Mouse (Mus musculus) liver, adult (tissue): ENCODE measurements around the gene Osbp2.

Experiments used
- GATA4 ChIP-seq: IDR thresholded peaks from 2 replicates; pipeline ENCODE4 v1.6.1; 2014; ENCODE audit warnings: mild to moderate bottlenecking, low read length; ENCODE audit not compliant: insufficient replicate concordance

Osbp2 gene

DNA sequence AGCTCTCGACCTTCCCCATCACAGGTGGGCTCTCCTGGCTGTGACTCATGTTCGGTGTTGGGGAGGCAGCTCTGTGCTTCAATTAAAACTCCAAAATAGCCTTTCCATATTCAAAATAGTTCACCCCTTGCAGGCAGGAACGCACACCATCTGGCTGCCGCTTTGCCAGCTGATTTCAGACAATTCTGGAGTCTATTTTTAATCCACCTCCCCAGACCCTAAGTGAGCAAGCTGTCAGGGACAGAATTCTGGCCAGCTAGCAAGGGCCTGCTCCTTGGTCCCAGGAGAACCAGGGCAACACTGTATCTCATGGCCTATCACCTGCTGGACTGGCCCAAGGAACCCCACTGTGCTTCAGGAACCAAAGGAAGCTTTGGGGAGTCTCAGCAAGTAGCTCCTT lies 139.8 kb downstream of the Osbp2 start:
- no peak for TF ChIP-seq GATA4

DNA sequence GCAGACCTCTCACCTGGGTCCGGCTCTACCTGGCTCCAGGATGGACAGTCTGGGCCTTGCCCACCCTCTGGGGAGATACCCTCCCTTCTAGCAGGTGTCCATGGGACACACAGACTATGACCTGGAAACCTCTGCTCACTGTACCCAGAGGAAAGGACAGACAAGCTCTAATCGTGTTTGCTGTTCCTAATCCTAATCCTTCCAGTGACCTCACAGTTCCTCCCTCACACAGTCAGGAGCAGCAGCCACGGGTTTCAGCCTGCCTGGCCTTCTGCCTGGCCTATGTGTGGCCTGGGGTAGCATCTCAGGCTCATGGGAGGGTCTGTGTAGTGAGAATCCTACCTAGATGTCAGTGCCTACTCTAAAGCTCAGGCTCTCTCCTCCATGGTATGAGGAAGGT lies 140.8 kb downstream of the Osbp2 start:
- no peak for TF ChIP-seq GATA4

DNA sequence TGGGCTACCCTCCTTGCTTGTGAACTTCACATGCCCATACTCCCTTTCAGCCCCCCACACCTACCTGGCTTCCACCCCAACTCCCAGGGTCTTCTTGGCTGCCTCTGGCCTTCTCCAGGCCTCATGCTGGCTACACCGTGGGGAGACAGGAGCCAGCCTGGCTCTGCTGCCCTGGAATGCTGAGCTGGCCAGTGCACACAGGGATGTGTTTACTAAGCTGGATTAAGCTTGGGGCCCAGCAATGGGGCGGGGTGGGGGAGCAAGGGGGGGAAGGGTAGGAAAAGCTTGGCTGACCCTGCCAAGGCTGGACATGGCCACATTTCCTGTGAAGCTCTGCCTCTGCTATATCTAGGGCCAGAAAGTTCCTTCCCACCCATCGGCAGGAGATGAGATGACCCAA lies 141.7 kb downstream of the Osbp2 start:
- no peak for TF ChIP-seq GATA4

DNA sequence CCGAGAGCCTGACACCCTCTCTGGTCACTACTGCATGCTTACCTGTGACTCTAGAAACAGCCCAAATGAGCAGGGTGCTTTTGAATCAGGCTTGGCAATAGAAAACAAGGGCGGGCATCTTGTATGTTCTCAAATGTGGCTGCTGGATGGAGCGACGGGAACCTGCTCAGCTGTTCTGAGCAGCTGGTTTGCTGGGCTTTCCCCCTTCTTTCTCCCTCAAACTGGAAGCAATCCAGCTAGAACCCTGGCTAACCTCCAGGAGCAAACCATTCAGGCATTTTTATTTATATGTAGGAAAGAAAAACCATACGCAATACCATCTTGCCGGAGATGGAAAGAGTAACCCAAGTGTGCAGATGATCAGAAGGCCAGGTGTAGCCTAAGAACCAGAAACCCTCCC lies 147.0 kb downstream of the Osbp2 start:
- no peak for TF ChIP-seq GATA4

DNA sequence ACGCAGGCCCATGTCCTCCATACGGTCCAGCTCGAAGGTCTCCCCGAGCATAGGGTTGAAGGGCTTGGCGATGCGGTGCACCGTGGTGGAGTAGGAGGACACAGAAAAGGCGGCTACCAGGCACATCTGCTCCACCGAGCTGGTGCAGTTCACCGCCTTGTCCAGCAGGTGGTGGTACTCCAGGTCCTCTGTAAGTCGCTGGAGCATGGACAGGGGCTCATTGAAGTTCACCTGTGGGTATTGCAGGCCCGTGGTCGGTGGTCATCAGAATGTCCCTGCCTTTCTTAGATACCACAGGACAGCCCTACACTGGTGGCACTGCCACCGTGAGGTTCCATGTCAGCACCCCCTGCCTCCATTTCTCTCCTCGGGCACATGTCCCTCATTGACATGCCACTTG lies 149.2 kb downstream of the Osbp2 start:
- TF ChIP-seq GATA4 = no peak

DNA sequence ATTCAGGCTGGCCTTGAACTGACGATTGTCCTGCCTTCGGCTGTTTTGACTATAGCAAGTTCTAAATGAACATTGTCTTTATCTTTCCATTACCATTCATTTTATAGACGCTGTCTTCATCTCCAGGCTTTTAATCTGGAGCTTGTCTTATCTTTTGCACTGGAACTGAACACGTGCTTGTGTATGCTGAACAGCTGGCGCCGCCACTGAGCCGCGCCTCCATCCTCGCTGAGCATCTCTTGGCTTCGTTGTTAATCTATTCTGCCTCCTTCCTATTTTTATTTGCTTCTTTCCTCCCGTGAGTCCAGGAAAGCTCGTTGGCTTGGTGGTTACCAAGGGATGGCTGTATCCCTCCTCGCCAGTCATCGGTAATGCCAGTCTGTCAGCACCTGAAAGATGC lies 153.5 kb downstream of the Osbp2 start:
- TF ChIP-seq GATA4 = no peak

DNA sequence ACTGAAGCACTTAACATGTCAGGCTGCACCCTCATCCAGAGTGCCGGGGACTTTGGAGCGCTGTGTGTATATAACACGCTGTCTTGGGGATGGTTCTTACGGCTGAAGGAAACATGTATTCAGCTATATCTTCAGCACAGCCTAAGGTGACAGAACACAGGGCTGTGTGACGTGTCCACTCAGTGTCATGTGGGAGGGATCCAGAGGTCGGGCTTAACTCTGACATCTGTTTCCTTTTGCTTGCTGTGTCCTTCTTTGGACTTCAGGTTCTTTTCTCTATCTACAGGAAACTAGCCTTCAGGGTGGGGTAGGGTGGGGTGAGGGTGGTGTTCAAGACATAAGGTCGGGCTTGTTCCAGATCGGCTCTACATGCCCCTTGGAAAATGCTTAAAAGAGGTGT lies 156.6 kb downstream of the Osbp2 start:
- no peak for TF ChIP-seq GATA4

DNA sequence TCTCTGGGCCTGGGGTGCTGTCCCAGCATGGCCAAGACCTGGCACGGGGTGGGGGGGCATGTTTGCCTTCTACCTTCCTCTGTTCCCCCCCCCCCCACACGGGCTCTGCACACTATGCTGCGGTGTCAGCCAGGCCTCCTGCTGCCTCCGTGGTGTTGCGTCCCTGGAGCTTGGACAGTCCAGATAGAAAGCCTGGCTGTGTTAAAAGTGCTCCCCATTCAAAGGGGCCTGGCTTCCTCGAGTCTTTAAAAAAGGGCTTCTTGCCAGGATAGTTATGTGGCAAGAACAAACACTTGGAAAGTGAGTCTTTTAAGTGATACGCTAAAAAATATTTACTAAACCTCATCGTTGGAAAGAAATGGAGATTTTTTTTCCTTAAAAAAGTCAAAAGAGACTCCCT lies 159.3 kb downstream of the Osbp2 start:
- TF ChIP-seq GATA4 = no peak

DNA sequence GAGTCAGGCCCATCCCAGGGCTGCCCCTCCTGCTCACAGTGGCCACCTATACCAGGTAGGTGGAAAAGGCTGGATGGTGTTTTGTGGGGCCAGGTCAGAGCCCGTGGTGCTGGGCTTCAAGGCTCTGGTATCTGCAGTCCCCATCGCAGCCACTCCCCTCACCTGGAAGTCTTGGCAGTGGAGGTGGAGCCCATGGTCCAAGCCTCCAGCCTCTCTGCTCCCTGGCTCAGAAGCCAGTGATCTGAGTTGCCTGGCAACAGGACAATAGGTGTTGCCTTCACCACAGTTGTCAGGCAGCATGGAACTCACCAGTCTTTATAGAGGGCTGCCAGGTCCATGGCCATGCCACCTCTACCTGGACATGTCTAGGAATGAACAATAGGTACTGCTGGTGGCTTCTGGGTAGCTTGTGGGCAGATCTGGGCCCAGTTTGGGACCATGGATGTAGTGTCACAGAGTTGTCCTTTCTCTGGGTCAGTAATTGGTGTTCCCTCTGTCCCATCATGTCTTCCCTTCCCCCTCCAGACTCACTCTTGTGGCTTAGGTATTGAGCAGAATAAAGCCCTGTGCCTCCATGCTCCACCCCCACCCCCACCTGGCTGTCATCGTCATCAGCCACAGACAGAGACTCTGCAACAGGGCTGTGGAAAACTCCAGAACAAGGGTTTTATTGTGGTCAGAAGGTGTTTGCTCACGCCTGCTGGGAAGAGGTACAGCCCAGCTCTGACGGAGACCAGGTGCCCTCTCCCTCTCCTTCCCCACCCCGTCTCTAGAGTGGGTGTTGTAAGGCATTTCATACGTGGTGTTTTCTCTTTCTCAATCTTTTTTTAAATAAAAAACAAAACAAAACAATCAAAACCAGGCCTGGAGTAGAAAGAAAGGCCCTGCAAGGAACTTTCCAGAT lies 160.4 kb downstream of the Osbp2 start:
- no peak for TF ChIP-seq GATA4

DNA sequence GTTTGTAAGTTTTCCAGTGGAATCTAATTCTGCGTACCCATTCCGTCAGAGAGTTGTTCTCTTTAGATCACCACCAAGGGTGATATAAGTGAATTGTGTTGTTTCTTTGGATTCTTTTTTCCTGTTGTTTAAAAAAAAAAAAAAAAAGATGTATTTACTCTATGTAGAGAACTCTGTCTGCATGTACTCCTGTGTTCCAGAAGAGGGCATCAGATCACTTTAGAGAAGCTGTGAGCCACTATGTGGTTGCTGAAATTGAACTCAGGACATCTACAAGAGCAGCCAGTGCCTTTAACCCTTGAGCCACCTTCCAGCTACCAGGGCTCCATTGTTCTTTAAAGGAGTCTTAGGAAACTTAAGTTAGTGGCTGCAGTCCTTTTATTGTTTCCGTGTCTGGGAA lies 166.3 kb downstream of the Osbp2 start:
- TF ChIP-seq GATA4 = no peak

DNA sequence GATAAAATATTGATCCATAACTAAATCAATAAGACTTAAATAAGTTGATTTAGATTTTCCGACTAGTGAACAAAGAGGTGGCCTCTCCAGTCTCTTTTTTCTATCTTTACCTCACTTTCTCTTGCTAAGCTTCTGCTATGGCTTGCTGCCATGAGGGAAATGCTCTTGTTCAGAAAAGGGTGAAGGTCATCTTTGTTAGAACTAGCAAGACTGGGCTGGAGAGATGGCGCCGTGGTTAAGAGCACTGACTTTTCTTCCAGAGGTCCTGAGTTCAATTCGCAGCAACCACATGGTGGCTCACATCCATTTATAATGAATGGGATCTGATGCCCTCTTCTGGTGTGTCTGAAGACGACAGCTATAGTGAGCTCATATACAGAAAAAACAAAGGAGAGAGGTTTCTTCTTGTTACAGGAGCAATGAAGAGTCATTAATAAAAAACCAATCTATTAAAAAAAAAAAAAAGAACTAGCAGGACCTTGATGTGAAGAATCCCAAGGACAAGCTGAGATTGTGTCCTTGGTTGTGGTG lies 167.6 kb downstream of the Osbp2 start:
- no peak for TF ChIP-seq GATA4

DNA sequence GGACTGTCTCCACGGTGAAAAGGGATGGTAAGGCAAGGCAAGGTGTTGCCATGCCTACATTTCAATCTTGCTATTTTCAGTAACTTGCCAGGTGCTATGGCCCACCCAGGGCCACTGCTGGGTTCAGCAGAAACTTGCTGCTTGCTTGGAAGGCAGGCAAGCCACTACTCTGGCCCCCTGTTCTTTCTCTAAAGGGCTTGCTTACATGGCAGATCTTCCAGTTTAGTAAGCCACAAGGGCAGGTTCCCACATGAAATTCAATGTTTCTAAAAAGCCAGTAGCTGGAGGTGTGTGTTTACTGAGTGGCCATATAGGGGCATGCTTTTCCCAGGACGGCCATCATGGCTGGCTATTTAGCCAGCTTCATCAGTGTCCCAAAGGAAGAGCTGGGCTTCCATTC lies 172.0 kb downstream of the Osbp2 start:
- TF ChIP-seq GATA4 = no peak

DNA sequence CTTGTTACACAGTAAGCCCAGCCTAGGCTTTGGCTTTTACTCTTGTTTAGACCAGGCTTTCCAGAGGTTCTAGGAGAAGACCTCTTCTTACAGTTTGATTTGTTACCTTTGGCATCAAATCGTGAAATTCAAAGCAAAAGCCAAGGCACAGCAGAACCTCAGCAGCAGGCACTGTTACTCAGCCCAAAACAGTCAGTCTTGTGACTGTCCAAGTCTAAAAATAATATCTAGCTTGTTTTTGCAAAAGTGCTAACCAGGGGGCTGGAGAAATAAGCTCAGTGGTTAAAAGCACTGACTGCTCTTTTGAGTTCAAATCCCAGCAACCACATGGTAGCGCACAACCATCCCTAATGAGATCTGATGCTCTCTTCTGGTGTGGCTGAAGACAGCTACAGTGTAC lies 176.8 kb downstream of the Osbp2 start:
- TF ChIP-seq GATA4 = no peak

DNA sequence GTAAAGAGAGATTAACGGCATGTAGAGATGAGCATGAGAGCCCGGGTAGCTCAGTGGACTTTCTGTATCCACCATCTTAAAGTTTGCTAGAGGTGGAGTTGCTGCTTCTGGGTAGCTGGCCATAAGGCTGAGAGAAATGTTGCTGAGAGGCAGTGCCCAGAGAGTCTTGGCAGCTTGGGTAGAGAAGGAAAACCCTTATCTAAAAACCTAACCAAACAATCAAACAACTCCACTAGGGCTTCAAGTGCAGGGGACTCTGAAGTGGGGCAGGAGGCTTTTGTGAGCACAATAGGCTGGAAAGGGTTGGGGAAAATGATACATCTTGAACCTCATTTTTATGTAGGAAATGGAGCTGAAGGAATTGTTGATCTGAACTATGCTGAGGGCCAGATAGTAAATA lies 177.4 kb downstream of the Osbp2 start:
- no peak for TF ChIP-seq GATA4

DNA sequence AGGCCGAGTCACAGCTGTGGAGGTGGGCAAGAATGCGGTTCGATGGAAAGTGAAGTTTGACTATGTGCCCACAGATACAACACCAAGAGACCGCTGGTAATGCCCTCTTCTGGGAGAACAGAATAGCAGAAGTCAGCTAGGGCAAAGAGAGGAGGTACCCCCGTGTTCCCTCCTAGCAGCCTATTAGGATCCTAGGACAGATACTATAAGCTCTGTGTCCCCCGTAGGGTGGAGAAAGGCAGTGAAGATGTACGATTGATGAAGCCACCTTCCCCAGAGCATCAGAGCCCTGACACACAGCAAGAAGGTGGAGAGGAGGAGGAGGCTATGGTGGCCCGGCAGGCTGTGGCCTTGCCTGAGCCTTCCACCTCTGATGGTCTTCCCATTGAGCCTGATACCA lies 178.3 kb downstream of the Osbp2 start:
- TF ChIP-seq GATA4 = no peak

DNA sequence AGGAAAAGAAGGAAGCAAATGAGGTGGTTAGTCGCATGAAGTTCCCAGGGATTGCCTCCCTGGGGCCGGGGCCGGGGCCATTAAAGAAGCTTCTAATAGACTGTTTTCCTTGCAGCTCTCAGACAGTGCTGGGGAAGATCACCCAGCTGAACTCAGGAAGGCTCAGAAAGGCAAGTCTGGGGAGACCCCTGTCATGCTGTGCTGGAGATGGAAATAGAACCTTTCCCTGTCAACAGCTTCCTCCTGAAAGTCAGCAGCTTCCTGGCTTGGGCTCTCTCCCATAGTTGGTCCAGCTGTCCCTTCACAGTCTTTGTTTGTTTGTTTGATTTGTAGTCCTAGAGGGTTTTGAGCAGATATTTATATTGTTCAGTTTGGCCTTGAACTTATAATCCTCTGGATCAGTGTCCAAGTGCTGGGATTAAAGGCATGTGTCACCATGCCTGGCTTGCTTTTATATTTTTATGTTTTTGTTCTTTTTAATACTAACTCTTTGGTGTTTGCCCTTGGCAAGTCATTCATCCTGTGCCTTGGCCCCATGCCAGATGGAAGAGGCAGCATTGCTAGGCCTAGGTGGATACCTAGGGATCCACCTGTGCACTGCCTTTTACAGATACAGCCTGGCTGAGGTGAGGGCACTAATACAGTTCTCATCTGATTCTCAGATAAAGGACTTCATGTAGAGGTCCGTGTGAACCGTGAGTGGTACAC lies 178.8 kb downstream of the Osbp2 start:
- no peak for TF ChIP-seq GATA4
